Mouse (Mus musculus) v-Abl transformed pro-B cells (cell line): Measurements from ENCODE around the gene Gm20708.

Source experiments
- in situ Hi-C, 2 experiments: fragments of 400-800 bp; cut with MboI; formaldehyde crosslinking; loops; one replicate each; pipeline ENCODE4 v1.15.1; 2025; ENCODE audit not compliant: unreplicated experiment in 2 of 2

Gene Gm20708

DNA sequence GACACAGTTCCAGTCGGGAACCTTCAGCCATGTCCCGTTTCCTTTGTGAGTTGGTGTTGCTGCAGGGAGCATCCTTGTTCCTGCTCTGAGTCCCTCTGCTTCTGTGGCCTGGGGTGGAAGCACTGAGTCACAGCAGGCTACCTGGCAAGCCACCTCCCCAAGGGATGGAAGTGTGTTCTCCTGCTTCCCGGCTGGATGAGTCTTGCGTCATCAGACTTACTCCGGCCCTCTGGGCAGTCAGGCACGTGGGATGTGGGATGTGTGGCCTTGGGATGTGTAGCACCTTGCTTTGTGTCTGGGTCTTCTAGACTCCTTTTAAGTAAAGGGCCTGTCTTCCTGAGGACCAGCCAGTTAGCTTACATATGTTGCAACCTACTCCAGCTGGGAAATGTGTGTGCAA, 70.2 kb downstream of the Gm20708 start:
- in situ Hi-C loops, result loop anchor here (10.0 kb wide), 2 partner anchors 85 to 335 kb away; no protein-coding TSS in a partner anchor

DNA sequence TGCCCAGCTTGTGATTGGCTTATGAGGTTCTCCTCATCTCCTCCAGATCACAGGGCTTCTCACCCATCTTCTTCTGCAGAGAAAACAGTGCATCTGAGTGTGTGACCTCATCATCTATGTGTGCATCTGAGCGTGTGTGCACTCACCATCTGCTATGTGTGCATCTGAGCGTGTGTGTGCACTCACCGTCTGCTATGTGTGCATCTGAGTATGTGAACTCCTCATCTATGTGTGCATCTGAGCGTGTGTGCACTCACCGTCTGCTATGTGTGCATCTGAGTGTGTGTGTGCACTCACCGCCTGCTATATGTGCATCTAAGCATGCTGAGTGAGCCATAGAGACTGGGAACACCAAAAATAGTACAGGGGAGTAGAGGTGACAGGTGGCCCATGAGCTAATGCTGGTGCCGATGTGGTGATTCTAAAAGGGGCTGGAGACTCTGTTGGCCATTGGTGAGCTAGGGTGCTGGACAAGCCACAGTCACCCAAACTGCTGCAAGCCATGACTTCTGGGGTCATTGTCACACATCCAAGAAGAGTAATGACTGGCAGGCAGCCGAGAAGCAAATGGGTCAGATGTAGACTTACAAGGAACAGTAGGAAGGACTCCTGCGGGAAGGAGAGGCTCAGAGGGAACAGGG, 71.0 kb downstream of the Gm20708 start:
- in situ Hi-C loops, result no loop called here

DNA sequence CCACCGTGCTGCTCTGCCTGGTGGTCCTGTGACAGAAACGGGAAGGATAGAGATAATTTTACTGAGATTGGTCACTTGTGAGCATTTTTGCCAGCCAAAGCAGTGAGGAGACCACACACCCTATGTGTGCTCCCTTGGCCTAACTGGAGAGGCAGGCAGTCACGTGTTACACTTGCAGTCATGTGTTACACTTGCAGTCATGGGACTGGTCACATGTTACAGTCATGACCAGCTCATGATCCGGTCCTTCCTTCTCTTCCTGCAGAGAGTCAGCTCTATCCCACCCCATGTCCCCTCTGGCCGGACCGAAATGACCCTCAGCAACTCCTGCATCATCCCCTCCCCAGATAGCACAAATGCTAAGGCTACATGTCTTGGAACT, 71.5 kb downstream of the Gm20708 start:
- in situ Hi-C loops, result no loop called here

- in situ Hi-C loops, result no loop called here
Measured at GRCm38 (mm10) chr11:117881787-117882186, 72.3 kb downstream of the Gm20708 start.

GRCm38 (mm10) chr11:117882208-117882607, 72.7 kb downstream of the Gm20708 start:
- in situ Hi-C loops, result no loop called here

- in situ Hi-C loops, result loop anchor here in 1 of 2 experiments (5.0 kb wide), 1 partner anchor 36 kb away; no protein-coding TSS in a partner anchor
Measured at GRCm38 (mm10) chr11:117886000-117886399, 76.5 kb downstream of the Gm20708 start.

- in situ Hi-C loops, result loop anchor here in 1 of 2 experiments (5.0 kb wide), 1 partner anchor 34 kb away; no protein-coding TSS in a partner anchor
Measured at GRCm38 (mm10) chr11:117888168-117888852, 78.8 kb downstream of the Gm20708 start.

GRCm38 (mm10) chr11:117888853-117889822, 79.7 kb downstream of the Gm20708 start:
- in situ Hi-C loops, result loop anchor here in 1 of 2 experiments (5.0 kb wide), 1 partner anchor 33 kb away; no protein-coding TSS in a partner anchor
